Mouse (Mus musculus): ENCODE measurements around the gene Zfp235. TPM values are rescaled to one million over a fixed set of nuclear protein-coding genes. Genes with fewer than 3 reads are reported as not detected.

The Zfp235 gene
- polyA plus RNA-seq, 1 experiment from 2014 or later = 3.3 TPM

- peaks cover 4% of the 10 kb centered on the region; the same call in 1 of the 2 replicates for H3K4me1 ChIP-seq (ENCODE audit: insufficient read depth)
- H3K4me2 ChIP-seq (ENCODE audit: low read depth, low read length) = peak overlapping the region; percentile 79
- H3K9ac ChIP-seq (replicated peaks) = no peak overlapping the region; the same call in 1 of the 2 replicates
- H3K4me3 ChIP-seq (ENCODE audit: low read depth, low read length) = peak overlapping the region; percentile 56
- WGBS (ENCODE audit: insufficient replicate concordance) = 22% methylated on average over 9 of the region's 9 CpGs
- peak overlapping the region; percentile 87 for H3K27ac ChIP-seq (ENCODE audit: low read depth)
- TF ChIP-seq CTCF (IDR thresholded peaks at IDR 0.05; ENCODE audit: low read depth) (no peak), EP300 (IDR thresholded peaks at IDR 0.05; ENCODE audit: low read depth) (no peak)
- peaks cover 9% of the 10 kb centered on the region for H3K36me3 ChIP-seq (replicated peaks; ENCODE audit: insufficient read depth, low read length)
- H3K9me3 ChIP-seq (ENCODE audit: low read length) = peaks cover 22% of the 10 kb centered on the region
- no peak for DNase-seq
- no peaks in the 10 kb centered on the region for H3K27me3 ChIP-seq (ENCODE audit: insufficient read depth, low read length)
- ATAC-seq = no peak; the same call in 1 of the 2 replicates
These were observed 22.2 kb upstream of the Zfp235 start for GRCm38 (mm10) chr7:24111772-24112155.

- WGBS (ENCODE audit: insufficient replicate concordance) = 5% methylated on average over 23 of the region's 23 CpGs
These were observed 21.7 kb upstream of the Zfp235 start, which contains the start of gene Zfp112 for GRCm38 (mm10) chr7:24112156-24112856. Gene Zfp112 (plus strand): TSS chr7:24112314.

GRCm38 (mm10) chr7:24113001-24113400 lies 21.0 kb upstream of the Zfp235 start:
- H3K27me3 ChIP-seq (ENCODE audit: insufficient read depth, low read length) = no peaks in the 10 kb centered on the region
- DNase-seq = peak; percentile 76
- H3K4me2 ChIP-seq (ENCODE audit: low read depth, low read length) = peak overlapping the region; percentile 79
- 15% methylated on average over 12 of the region's 12 CpGs for WGBS (ENCODE audit: insufficient replicate concordance)
- peaks cover 1% of the 10 kb centered on the region; the same call in 1 of the 2 replicates for H3K36me3 ChIP-seq (replicated peaks; ENCODE audit: insufficient read depth, low read length)
- no peak for TF ChIP-seq CTCF (IDR thresholded peaks at IDR 0.05; ENCODE audit: low read depth)
- no peak for TF ChIP-seq EP300 (IDR thresholded peaks at IDR 0.05; ENCODE audit: low read depth)
- H3K4me1 ChIP-seq (ENCODE audit: insufficient read depth) = peaks cover 4% of the 10 kb centered on the region; the same call in 1 of the 2 replicates
- H3K4me3 ChIP-seq (ENCODE audit: low read depth, low read length) = peak overlapping the region; percentile 56
- peaks cover 11% of the 10 kb centered on the region for H3K9me3 ChIP-seq (ENCODE audit: low read length)
- peak overlapping the region; percentile 76 for H3K9ac ChIP-seq (replicated peaks)
- peak overlapping the region; percentile 87 for H3K27ac ChIP-seq (ENCODE audit: low read depth)
- peak; percentile 60 for ATAC-seq

More at GRCm38 (mm10) chr7:24112156-24112856, 21.7 kb upstream of the Zfp235 start, which contains the start of gene Zfp112:
- Histone ChIP-seq H3K27me3 (ENCODE audit: insufficient read depth, low read length) (no peaks in the 10 kb centered on the region), H3K9ac (replicated peaks) (peak within 1 kb of the TSS; percentile 76), H3K4me1 (ENCODE audit: insufficient read depth) (peaks cover 4% of the 10 kb centered on the region; the same call in 1 of the 2 replicates), H3K9me3 (ENCODE audit: low read length) (peaks cover 17% of the 10 kb centered on the region), H3K4me2 (ENCODE audit: low read depth, low read length) (peak within 1 kb of the TSS; percentile 79), H3K4me3 (ENCODE audit: low read depth, low read length) (peak within 1 kb of the TSS; percentile 56), H3K36me3 (replicated peaks; ENCODE audit: insufficient read depth, low read length) (peaks cover 6% of the 10 kb centered on the region; the same call in 1 of the 2 replicates), H3K27ac (ENCODE audit: low read depth) (peak within 1 kb of the TSS; percentile 87)
- TF ChIP-seq CTCF (IDR thresholded peaks at IDR 0.05; ENCODE audit: low read depth) (no peak), EP300 (IDR thresholded peaks at IDR 0.05; ENCODE audit: low read depth) (peak; percentile 41; the same call in 1 of the 2 replicates)
- ATAC-seq = peak; percentile 95
- peak; percentile 81 for DNase-seq

- TF ChIP-seq CTCF (IDR thresholded peaks at IDR 0.05; ENCODE audit: low read depth) (no peak), EP300 (IDR thresholded peaks at IDR 0.05; ENCODE audit: low read depth) (no peak)
- Histone ChIP-seq H3K4me2 (ENCODE audit: low read depth, low read length) (no peak overlapping the region), H3K9ac (replicated peaks) (no peak overlapping the region), H3K4me1 (ENCODE audit: insufficient read depth) (peaks cover 4% of the 10 kb centered on the region; the same call in 1 of the 2 replicates), H3K27ac (ENCODE audit: low read depth) (no peak overlapping the region), H3K4me3 (ENCODE audit: low read depth, low read length) (no peak overlapping the region), H3K27me3 (ENCODE audit: insufficient read depth, low read length) (no peaks in the 10 kb centered on the region), H3K36me3 (replicated peaks; ENCODE audit: insufficient read depth, low read length) (no peaks in the 10 kb centered on the region), H3K9me3 (ENCODE audit: low read length) (no peaks in the 10 kb centered on the region)
- ATAC-seq (no peak), DNase-seq (no peak)
- WGBS (ENCODE audit: insufficient replicate concordance) = 54% methylated on average over 4 of the region's 4 CpGs
These were observed 17.3 kb upstream of the Zfp235 start for GRCm38 (mm10) chr7:24116655-24117054.

- ATAC-seq (peak; percentile 22), DNase-seq (no peak)
- Histone ChIP-seq H3K36me3 (replicated peaks; ENCODE audit: insufficient read depth, low read length) (peaks cover 10% of the 10 kb centered on the region; the same call in 1 of the 2 replicates), H3K4me1 (ENCODE audit: insufficient read depth) (peaks cover 12% of the 10 kb centered on the region), H3K4me3 (ENCODE audit: low read depth, low read length) (peak overlapping the region; percentile 75), H3K27me3 (ENCODE audit: insufficient read depth, low read length) (no peaks in the 10 kb centered on the region), H3K9ac (replicated peaks) (peak overlapping the region; percentile 84), H3K27ac (ENCODE audit: low read depth) (no peak overlapping the region), H3K4me2 (ENCODE audit: low read depth, low read length) (peak overlapping the region; percentile 88), H3K9me3 (ENCODE audit: low read length) (no peaks in the 10 kb centered on the region)
- WGBS (ENCODE audit: insufficient replicate concordance) = 17% methylated on average over 6 of the region's 6 CpGs
- TF ChIP-seq EP300 (IDR thresholded peaks at IDR 0.05; ENCODE audit: low read depth) = no peak
- no peak for TF ChIP-seq CTCF (IDR thresholded peaks at IDR 0.05; ENCODE audit: low read depth)
These were observed 459 bp upstream of the Zfp235 start for GRCm38 (mm10) chr7:24133425-24133995.

GRCm38 (mm10) chr7:24142566-24142965 lies 8.6 kb downstream of the Zfp235 start:
- TF ChIP-seq EP300 (IDR thresholded peaks at IDR 0.05; ENCODE audit: low read depth) = no peak
- TF ChIP-seq CTCF (IDR thresholded peaks at IDR 0.05; ENCODE audit: low read depth) = no peak
- Histone ChIP-seq H3K4me2 (ENCODE audit: low read depth, low read length) (no peak overlapping the region), H3K36me3 (replicated peaks; ENCODE audit: insufficient read depth, low read length) (0 out of 2 replicates have a peak, but pooled peaks cover 15% of the 10 kb centered on the region), H3K27me3 (ENCODE audit: insufficient read depth, low read length) (no peaks in the 10 kb centered on the region), H3K4me3 (ENCODE audit: low read depth, low read length) (no peak overlapping the region), H3K27ac (ENCODE audit: low read depth) (no peak overlapping the region), H3K9me3 (ENCODE audit: low read length) (no peaks in the 10 kb centered on the region), H3K9ac (replicated peaks) (no peak overlapping the region), H3K4me1 (ENCODE audit: insufficient read depth) (no peaks in the 10 kb centered on the region)
- WGBS (ENCODE audit: insufficient replicate concordance) = 60% methylated on average over 6 of the region's 6 CpGs
- ATAC-seq = no peak
- DNase-seq = no peak
